Mouse (Mus musculus) C2C12 (cell line): Measurements from ENCODE around the gene Spata5.

ENCODE experiments used
- CTCF ChIP-seq: IDR thresholded peaks from one replicate; pipeline ENCODE4 v1.5.1; 2011; ENCODE audit not compliant: control insufficient read depth, insufficient read depth, insufficient read length
- MYOD1 ChIP-seq: IDR thresholded peaks from one replicate; pipeline ENCODE4 v1.6.1; 2011; ENCODE audit warnings: low read depth; ENCODE audit not compliant: control insufficient read depth, insufficient read length

- TF ChIP-seq MYOD1 (no peak), CTCF (no peak)
Measured at GRCm38 (mm10) chr3:37381457-37381856, 38.2 kb upstream of the Spata5 start.
